Mouse (Mus musculus): Measurements from ENCODE around the gene Trf.

Trf gene

GRCm38 (mm10) chr9:103154568-103154967 lies 75.7 kb downstream of the Trf start:
- DNase-seq (ENCODE audit: low read depth, low spot score): no peak

Data from retina, adult 2 months (tissue).